Mouse (Mus musculus): Measurements from ENCODE around the gene Nme7.

- no peak for TF ChIP-seq EP300 (IDR thresholded peaks at IDR 0.05; ENCODE audit: low read depth)
- no peak for TF ChIP-seq CTCF (IDR thresholded peaks at IDR 0.05; ENCODE audit: low read depth)
These were observed 146.7 kb downstream of the Nme7 start for GRCm38 (mm10) chr1:164450644-164451043.

All from heart, postnatal 0 days (tissue).